Mouse (Mus musculus) left cerebral cortex, postnatal 14 days (tissue): ENCODE measurements around the gene Eif2d. TPM values are rescaled to one million over a fixed set of nuclear protein-coding genes. Genes with fewer than 3 reads are reported as not detected.

ENCODE experiments used
- DNase-seq, 2 experiments: peaks; one replicate each; pipeline ENCODE4 v3.0.0; 2021 to 2022; ENCODE audit warnings: low spot score in 2 of 2, mixed read lengths in 1 of 2
- intact Hi-C: fragments of 180-260 bp; cut with DNase I; formaldehyde crosslinking; loops from one replicate; pipeline ENCODE4 v1.15.1; 2025
- total RNA-seq, 2 experiments: library from RNA; stranded (reverse); gene quantifications; 2 replicates each; pipeline ENCODE4 v1.2.3; 2021

The Eif2d gene
- total RNA-seq, 2 experiments from 2014 or later = 35.4 to 39.6 TPM

GRCm38 (mm10) chr1:131178083-131178482 is 25.1 kb downstream of the Eif2d start:
- no peak for DNase-seq
- intact Hi-C loops = no loop called here

- DNase-seq = no peak
- intact Hi-C loops = no loop called here
Measured at GRCm38 (mm10) chr1:131180386-131180785, 27.4 kb downstream of the Eif2d start.

GRCm38 (mm10) chr1:131181642-131182527 is 28.9 kb downstream of the Eif2d start:
- DNase-seq = peak; percentile 83 to 85

GRCm38 (mm10) chr1:131183201-131183600 is 30.2 kb downstream of the Eif2d start:
- intact Hi-C loops = loop anchor here (2.0 kb wide), 1 partner anchor 64 kb away; no protein-coding TSS in a partner anchor
- DNase-seq = no peak

More at GRCm38 (mm10) chr1:131181642-131182527, 28.9 kb downstream of the Eif2d start:
- intact Hi-C loops = loop anchor here (2.0 kb wide), 1 partner anchor 65 kb away; no protein-coding TSS in a partner anchor

GRCm38 (mm10) chr1:131184253-131184955 is 31.4 kb downstream of the Eif2d start:
- DNase-seq = peak in 1 of 2 experiments; percentile 32
- intact Hi-C loops = no loop called here

GRCm38 (mm10) chr1:131184956-131185660 is 32.1 kb downstream of the Eif2d start:
- DNase-seq = no peak
- intact Hi-C loops = no loop called here

GRCm38 (mm10) chr1:131185821-131186506 is 33.0 kb downstream of the Eif2d start:
- DNase-seq = peak; percentile 43 to 53
- intact Hi-C loops = no loop called here

GRCm38 (mm10) chr1:131186995-131187394 is 34.0 kb downstream of the Eif2d start:
- intact Hi-C loops = no loop called here
- DNase-seq = no peak

GRCm38 (mm10) chr1:131187856-131188255 is 34.9 kb downstream of the Eif2d start:
- DNase-seq = no peak
- intact Hi-C loops = no loop called here

GRCm38 (mm10) chr1:131188655-131189054 is 35.7 kb downstream of the Eif2d start:
- intact Hi-C loops = no loop called here
- no peak for DNase-seq

- intact Hi-C loops = no loop called here
- no peak for DNase-seq
Measured at GRCm38 (mm10) chr1:131193746-131194145, 40.8 kb downstream of the Eif2d start.

GRCm38 (mm10) chr1:131195653-131196052 is 42.7 kb downstream of the Eif2d start:
- intact Hi-C loops = no loop called here
- DNase-seq = no peak

GRCm38 (mm10) chr1:131196107-131196506 is 43.1 kb downstream of the Eif2d start:
- intact Hi-C loops = no loop called here
- DNase-seq = no peak

- DNase-seq = no peak
- intact Hi-C loops = no loop called here
Measured at GRCm38 (mm10) chr1:131198417-131198960, 45.5 kb downstream of the Eif2d start.

GRCm38 (mm10) chr1:131199118-131199821 is 46.3 kb downstream of the Eif2d start:
- intact Hi-C loops = no loop called here
- no peak for DNase-seq

GRCm38 (mm10) chr1:131199976-131200375 is 47.0 kb downstream of the Eif2d start:
- peak; percentile 58 to 67 for DNase-seq
- intact Hi-C loops = no loop called here

GRCm38 (mm10) chr1:131200588-131200987 is 47.6 kb downstream of the Eif2d start:
- intact Hi-C loops = no loop called here
- no peak for DNase-seq

GRCm38 (mm10) chr1:131201391-131201790 is 48.4 kb downstream of the Eif2d start:
- intact Hi-C loops = no loop called here
- no peak for DNase-seq
